Mouse (Mus musculus) gastrocnemius, postnatal 25 days (tissue): ENCODE results near the gene Cd34. TPM values are rescaled to one million over a fixed set of nuclear protein-coding genes. Genes with fewer than 3 reads are reported as not detected.

Experiments used
- DNase-seq: peaks from one replicate; pipeline ENCODE4 v3.0.0; 2022
- total RNA-seq, 2 experiments: library from RNA; stranded (reverse); gene quantifications; 1 replicate in 1 of 2; 2 replicates in 1 of 2; pipeline ENCODE4 v1.2.3; 2021

Gene Cd34
- total RNA-seq, 2 experiments from 2014 or later = 43.0 to 50.7 TPM

DNA sequence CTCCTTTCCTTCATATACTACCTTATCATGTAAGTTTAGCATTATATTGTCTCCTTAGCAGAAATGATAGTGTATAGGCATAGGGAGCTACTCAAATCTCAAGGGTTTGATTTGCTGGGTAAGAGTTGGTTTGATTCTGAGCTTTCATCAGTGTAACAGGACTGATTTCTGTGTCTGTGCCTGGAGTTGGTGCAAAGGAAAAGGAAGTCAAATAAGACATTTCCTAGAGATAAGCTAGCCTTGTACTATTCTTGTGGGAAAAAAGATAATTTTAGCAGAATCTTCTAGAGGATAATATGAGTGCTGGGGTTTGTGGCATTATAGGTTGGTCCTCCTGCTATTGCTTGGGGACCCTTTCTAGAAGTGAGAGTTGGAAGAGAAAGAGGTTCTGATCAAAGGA is 67.6 kb downstream of the Cd34 start:
- no peak for DNase-seq

Other genes starting within 250 kb of the Cd34 start
- gene Cd46, start 153.4 kb downstream of the Cd34 start, total RNA-seq = 1 to 10 TPM; 1.5 to 1.6 TPM
- 10 to 100 TPM; 33.3 to 40.0 TPM for gene Cr1l, start 192.8 kb downstream of the Cd34 start, total RNA-seq
- gene Cr2, start 237.9 kb downstream of the Cd34 start, total RNA-seq = not detected